Mouse (Mus musculus): ENCODE measurements around the gene 4930548H24Rik. TPM values are rescaled to one million over a fixed set of nuclear protein-coding genes. Genes with fewer than 3 reads are reported as not detected.
"Not testable (repeated sequence)": the region's sequence is repeated elsewhere in the genome, so short reads cannot be mapped to it uniquely, and the experiment has no call there.

The 4930548H24Rik gene
- polyA plus RNA-seq, 1 experiment from 2014 or later, result not detected

DNA sequence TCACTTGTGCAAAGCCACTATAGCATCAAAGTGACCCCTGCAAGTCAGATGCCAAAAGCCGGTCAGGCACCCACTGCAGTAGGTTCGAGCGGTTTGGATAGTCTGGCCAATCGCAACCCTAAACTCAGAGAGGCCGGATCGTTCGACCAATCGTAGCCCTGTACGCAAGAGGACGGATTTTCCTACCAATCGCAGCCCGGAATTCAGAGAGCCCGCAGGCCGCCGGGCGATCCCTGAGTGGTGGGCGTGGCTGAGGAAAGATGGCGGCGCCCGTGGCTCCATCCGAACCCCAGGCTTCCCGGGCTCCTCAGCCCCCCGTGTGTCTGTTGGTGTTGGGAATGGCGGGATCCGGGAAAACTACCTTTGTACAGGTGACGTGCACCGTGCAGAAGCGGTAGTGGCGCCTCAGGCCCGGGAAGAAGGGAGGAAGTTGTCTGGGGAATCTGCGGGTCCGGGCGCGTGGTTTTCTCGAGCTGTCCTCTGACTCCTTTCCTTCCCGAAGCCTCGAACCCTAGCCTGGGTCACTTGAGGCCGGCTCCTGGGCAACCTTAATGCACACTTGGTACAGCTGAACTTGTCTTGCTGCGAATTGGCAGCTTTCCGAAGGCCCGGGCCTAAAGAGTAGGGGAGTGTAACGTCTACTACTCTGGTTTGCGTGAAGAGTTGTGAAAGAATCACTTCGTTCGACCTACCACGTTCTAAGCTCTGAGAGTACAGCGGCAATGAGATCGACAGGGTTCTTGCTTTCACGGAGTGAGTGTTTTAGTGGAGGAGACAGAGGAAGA, 9.2 kb downstream of the 4930548H24Rik start, which contains the start of gene Gpn1:
TSS of gene Gpn1 (plus strand) at position 229 of the 785 bp plus-strand sequence.
- H3K4me2 ChIP-seq (replicated peaks), result peak within 1 kb of the TSS; percentile 69
- H3K9me3 ChIP-seq, result no peaks in the 10 kb centered on the region
- H3K36me3 ChIP-seq, result peaks cover 28% of the 10 kb centered on the region
- WGBS, result under 1% methylated on average over 49 of the region's 49 CpGs
- H3K4me1 ChIP-seq, result peaks cover 12% of the 10 kb centered on the region
- peak within 1 kb of the TSS; percentile 67 for H3K9ac ChIP-seq
- no peaks in the 10 kb centered on the region for H3K27me3 ChIP-seq (replicated peaks)
- H3K27ac ChIP-seq, result no peak within 1 kb of the TSS
- peak within 1 kb of the TSS; percentile 90 for H3K4me3 ChIP-seq
- peak; percentile 100 for ATAC-seq (ENCODE audit: low FRiP score, low read depth)

DNA sequence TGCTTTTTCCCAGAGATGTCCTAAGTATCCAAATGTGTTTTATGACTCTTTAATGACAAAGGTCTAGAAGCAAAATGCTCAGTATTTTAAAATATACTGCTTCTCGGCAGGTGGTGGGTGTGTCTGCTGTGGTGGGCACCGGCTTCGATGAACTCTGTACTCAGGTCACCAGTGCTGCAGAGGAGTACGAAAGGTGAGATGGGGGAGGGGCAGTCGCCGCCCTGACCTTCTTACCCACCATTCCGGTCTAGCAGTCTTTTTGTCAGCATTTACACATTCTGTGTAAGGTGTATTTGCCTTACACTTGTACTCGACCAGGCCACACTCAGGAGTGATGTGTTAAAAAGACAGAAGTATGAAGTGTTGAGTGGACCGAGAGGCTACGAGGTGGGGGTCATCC, 19.3 kb downstream of the 4930548H24Rik start:
- no peaks in the 10 kb centered on the region for H3K27me3 ChIP-seq (replicated peaks)
- no peak overlapping the region for H3K9ac ChIP-seq
- H3K9me3 ChIP-seq, result no peaks in the 10 kb centered on the region
- H3K4me3 ChIP-seq, result no peak overlapping the region
- no peak for ATAC-seq (ENCODE audit: low FRiP score, low read depth)
- peaks cover 78% of the 10 kb centered on the region for H3K36me3 ChIP-seq
- 93% methylated on average over 10 of the region's 10 CpGs for WGBS
- no peak overlapping the region for H3K27ac ChIP-seq
- H3K4me1 ChIP-seq, result no peaks in the 10 kb centered on the region
- H3K4me2 ChIP-seq (replicated peaks), result no peak overlapping the region

DNA sequence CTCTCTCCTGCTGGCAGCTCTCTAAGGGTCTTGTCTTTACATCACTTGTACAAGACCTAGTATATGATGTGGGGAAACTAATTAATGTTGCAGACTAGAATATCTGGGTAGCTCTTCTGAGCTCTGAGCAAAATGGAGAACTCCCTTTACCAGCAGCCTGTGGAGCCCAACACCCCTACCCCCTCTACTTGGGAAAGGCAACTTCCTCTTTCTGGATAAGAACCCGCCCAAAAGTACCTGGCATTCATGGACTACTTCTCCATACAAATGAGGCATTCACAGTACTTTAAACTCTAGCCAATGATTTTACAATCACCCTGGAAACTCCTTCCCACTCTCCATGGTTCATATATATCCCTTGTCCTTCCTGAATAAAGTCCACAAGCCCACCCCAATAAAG, 26.9 kb downstream of the 4930548H24Rik start:
- Histone ChIP-seq H3K9ac (no peak overlapping the region), H3K4me3 (no peak overlapping the region), H3K36me3 (peaks cover 86% of the 10 kb centered on the region), H3K9me3 (no peaks in the 10 kb centered on the region), H3K27ac (no peak overlapping the region), H3K27me3 (replicated peaks) (no peaks in the 10 kb centered on the region), H3K4me2 (replicated peaks) (no peak overlapping the region), H3K4me1 (no peaks in the 10 kb centered on the region)
- WGBS, result 96% methylated on average over 1 of the region's 1 CpGs
- ATAC-seq (ENCODE audit: low FRiP score, low read depth), result no peak

DNA sequence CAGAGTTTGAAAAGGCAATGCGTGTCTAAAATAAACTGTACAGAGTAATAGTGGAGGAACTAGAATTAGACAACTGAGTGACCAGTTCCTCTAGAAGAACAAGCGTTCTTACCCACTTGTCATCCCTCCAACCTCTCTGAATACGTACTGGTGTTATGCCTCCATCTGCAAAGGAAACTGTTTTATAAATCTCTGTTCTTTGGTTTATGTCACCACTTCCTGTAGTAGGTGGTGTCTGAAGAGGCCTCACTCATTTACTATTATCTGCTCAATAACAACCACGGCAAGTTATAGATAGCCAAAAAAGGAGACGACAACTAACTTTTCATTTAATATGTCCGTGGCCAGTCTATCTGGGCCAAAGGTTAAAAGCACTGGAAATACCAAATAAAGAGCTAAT, 35.0 kb downstream of the 4930548H24Rik start:
- peaks cover 65% of the 10 kb centered on the region for H3K36me3 ChIP-seq
- H3K4me2 ChIP-seq (replicated peaks), result no peak overlapping the region
- H3K4me1 ChIP-seq, result peaks cover 2% of the 10 kb centered on the region
- no peak overlapping the region for H3K4me3 ChIP-seq
- H3K9me3 ChIP-seq, result no peaks in the 10 kb centered on the region
- no peak overlapping the region for H3K27ac ChIP-seq
- ATAC-seq (ENCODE audit: low FRiP score, low read depth), result no peak
- WGBS, result 96% methylated on average over 6 of the region's 6 CpGs
- no peaks in the 10 kb centered on the region for H3K27me3 ChIP-seq (replicated peaks)
- H3K9ac ChIP-seq, result no peak overlapping the region

DNA sequence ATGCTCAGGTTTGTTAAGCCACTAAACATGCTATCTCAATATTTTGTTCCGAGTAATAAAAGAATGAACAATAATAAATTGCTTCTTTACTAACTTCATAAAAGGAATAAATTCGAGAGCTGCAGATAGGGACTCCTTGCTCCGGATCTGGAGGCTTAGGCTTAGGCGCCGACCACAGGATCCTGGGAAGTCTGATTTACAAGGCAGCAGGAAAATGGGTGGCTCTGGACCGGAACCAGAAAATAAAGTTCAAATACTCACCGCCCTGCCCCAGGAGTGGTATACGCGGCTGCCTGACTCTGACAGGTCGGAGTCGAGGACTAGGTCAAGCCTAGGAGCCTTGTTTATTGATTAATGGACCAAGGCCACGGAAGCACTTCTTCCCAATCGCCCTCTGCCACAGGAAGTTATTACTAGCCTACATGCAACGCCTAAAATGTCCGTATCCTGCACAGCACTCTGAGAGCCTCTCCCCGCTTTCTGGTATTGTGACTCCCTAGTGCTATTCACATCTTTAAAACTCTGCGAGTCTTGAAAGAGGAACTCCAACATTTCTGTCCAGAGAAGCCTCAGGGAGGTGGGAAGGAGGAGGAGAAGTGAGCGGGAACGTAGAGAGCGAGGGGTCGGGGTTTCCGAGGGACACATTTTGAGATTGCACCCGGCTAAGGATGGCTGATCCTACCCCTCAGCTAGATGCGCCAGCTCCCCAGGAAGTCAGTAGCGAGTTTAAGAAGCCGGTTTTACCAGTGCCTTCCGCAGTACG, 41.0 kb downstream of the 4930548H24Rik start, which contains the start of gene Slc4a1ap:
TSS of gene Slc4a1ap (plus strand) at position 642 of the 763 bp plus-strand sequence.
- H3K27me3 ChIP-seq (replicated peaks), result no peaks in the 10 kb centered on the region
- H3K9me3 ChIP-seq, result no peaks in the 10 kb centered on the region
- peak within 1 kb of the TSS; percentile 39; the same call in 1 of the 2 replicates for H3K27ac ChIP-seq
- ATAC-seq (ENCODE audit: low FRiP score, low read depth), result peak; percentile 90
- peak within 1 kb of the TSS; percentile 94 for H3K4me3 ChIP-seq
- H3K4me1 ChIP-seq, result peaks cover 26% of the 10 kb centered on the region
- WGBS, result under 1% methylated on average over 28 of the region's 28 CpGs
- H3K9ac ChIP-seq, result peak within 1 kb of the TSS; percentile 93
- H3K36me3 ChIP-seq, result peaks cover 34% of the 10 kb centered on the region
- H3K4me2 ChIP-seq (replicated peaks), result peak within 1 kb of the TSS; percentile 98

DNA sequence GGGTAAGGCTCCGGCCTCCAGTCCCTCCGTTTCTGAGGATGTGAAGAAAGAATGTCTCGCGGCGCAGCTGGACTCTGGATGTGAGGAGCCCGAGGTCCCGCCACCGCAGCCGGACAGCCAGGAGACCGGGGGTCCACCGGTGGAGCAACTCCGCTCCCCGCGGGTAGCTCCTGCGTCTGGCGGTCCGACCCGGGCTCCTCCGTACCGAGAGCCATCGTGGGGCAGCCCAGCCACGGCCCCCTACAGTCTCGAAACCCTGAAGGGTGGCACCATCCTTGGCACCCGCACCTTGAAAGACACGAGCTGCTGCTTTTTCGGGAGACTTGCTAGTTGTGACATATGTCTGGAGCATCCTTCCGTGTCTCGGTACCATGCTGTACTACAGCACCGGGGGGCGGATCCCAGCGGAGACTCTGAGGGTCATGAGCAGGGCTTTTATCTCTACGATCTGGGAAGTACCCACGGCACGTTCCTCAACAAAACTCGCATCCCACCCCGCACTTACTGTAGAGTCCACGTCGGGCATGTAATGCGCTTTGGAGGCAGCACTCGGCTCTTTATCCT, 41.7 kb downstream of the 4930548H24Rik start:
- WGBS, result 4% methylated on average over 40 of the region's 40 CpGs
- Histone ChIP-seq H3K4me1 (peaks cover 26% of the 10 kb centered on the region), H3K27me3 (replicated peaks) (no peaks in the 10 kb centered on the region), H3K9me3 (no peaks in the 10 kb centered on the region), H3K36me3 (peaks cover 38% of the 10 kb centered on the region), H3K27ac (no peak overlapping the region), H3K9ac (peak overlapping the region; percentile 93), H3K4me2 (replicated peaks) (peak overlapping the region; percentile 98), H3K4me3 (peak overlapping the region; percentile 94)
- ATAC-seq (ENCODE audit: low FRiP score, low read depth), result peak; percentile 44; the same call in 1 of the 2 replicates

DNA sequence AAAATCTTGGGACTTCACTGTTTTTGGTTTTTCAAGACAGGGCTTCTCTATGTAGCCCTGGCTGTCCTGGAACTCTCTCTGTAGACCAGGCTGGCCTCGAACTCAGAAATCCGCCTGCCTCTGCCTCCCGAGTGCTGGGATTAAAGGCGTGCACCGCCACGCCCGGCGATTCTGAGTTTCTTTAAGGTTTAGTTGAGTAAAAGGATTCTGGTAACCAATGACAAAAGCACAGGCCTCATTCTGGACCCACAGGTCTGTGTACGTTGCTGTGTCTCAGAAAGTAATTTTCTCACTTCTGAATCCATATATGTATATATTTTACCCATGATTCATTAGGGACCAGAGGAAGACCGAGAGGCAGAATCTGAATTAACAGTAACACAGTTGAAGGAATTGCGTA, 42.2 kb downstream of the 4930548H24Rik start, which contains the start of gene Supt7l:
TSS of gene Supt7l (minus strand) at position 101 of the 400 bp plus-strand sequence.
- not testable (repeated sequence) for H3K27me3 ChIP-seq (replicated peaks); ATAC-seq (ENCODE audit: low FRiP score, low read depth); H3K9me3 ChIP-seq
- 81% methylated on average over 11 of the region's 11 CpGs for WGBS
- peaks cover 38% of the 10 kb centered on the region for H3K36me3 ChIP-seq
- peak within 1 kb of the TSS; percentile 93 for H3K9ac ChIP-seq
- H3K4me3 ChIP-seq, result peak within 1 kb of the TSS; percentile 94
- H3K4me1 ChIP-seq, result peaks cover 26% of the 10 kb centered on the region
- peak within 1 kb of the TSS; percentile 39; the same call in 1 of the 2 replicates for H3K27ac ChIP-seq
- H3K4me2 ChIP-seq (replicated peaks), result peak within 1 kb of the TSS; percentile 98

DNA sequence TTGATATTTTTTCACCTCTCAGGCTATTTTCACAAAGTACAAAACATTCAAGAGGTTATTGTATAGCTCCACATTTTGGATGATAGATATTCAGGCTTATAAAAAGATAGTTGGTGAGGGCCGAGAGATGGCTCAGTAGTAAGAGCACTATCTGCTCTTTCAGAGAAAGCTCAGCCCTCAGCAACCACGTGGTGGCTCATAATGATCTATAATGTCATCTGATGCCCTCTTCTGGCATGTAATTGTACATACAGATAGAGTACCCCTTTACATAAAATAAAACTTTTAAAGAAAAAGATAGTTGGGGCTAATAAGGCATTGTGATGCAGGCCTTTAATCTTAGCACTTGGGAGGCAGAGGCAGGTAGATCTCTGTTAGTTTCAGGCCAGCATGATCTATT, 43.0 kb downstream of the 4930548H24Rik start:
- WGBS, result 76% methylated on average over 2 of the region's 2 CpGs
- Histone ChIP-seq H3K9me3 (no peaks in the 10 kb centered on the region), H3K4me3 (no peak overlapping the region), H3K27me3 (replicated peaks) (no peaks in the 10 kb centered on the region), H3K4me2 (replicated peaks) (peak overlapping the region; percentile 98; the same call in 1 of the 2 replicates), H3K36me3 (peaks cover 40% of the 10 kb centered on the region), H3K27ac (no peak overlapping the region), H3K9ac (no peak overlapping the region), H3K4me1 (peaks cover 26% of the 10 kb centered on the region)
- ATAC-seq (ENCODE audit: low FRiP score, low read depth), result no peak

DNA sequence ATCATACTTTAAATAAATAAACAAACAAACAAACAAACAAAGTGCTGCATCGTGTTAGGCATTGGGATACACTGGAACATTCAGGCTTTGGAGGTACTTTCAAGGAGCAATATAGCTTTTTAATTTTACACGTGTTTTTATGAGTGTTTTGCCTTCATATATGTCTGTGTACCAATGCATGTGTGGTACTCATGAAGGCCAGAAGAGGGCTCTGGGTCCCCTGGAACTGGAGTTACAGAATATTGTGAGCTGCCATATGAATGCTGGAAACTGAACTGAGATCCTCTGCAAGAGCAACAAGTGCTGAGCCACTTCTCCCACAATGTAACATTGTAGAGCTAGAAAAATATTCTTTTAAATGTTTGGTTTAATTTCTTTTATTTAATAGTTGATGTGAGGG, 49.7 kb downstream of the 4930548H24Rik start:
- no peaks in the 10 kb centered on the region for H3K27me3 ChIP-seq (replicated peaks)
- H3K9ac ChIP-seq, result no peak overlapping the region
- no peaks in the 10 kb centered on the region for H3K9me3 ChIP-seq
- H3K4me3 ChIP-seq, result no peak overlapping the region
- no peak overlapping the region for H3K27ac ChIP-seq
- no peaks in the 10 kb centered on the region for H3K4me1 ChIP-seq
- 90% methylated on average over 2 of the region's 2 CpGs for WGBS
- no peak overlapping the region for H3K4me2 ChIP-seq (replicated peaks)
- H3K36me3 ChIP-seq, result peaks cover 83% of the 10 kb centered on the region
- no peak for ATAC-seq (ENCODE audit: low FRiP score, low read depth)

Other genes with a start within 250 kb of the 4930548H24Rik start
- gene Nrbp1, start 244.9 kb upstream of the 4930548H24Rik start, polyA plus RNA-seq (2016; fragmentation: Nextera tagmentation; extraction: Ambion mirVana), result 150 TPM in 2 replicates
- gene Gm9970, start 244.5 kb upstream of the 4930548H24Rik start, polyA plus RNA-seq (2016; fragmentation: Nextera tagmentation; extraction: Ambion mirVana), result 0.80 and 0.90 TPM in 2 replicates
- 3.1 and 5.1 TPM in 2 replicates for gene Krtcap3, start 234.0 kb upstream of the 4930548H24Rik start, polyA plus RNA-seq (2016; fragmentation: Nextera tagmentation; extraction: Ambion mirVana)
- 41.2 and 43.9 TPM in 2 replicates for gene Ift172, start 194.6 kb upstream of the 4930548H24Rik start, polyA plus RNA-seq (2016; fragmentation: Nextera tagmentation; extraction: Ambion mirVana)
- 79.5 and 80.7 TPM in 2 replicates for gene Fndc4, start 189.7 kb upstream of the 4930548H24Rik start, polyA plus RNA-seq (2016; fragmentation: Nextera tagmentation; extraction: Ambion mirVana)
- 0.23 and 0.49 TPM in 2 replicates for gene Gckr, start 188.3 kb upstream of the 4930548H24Rik start, polyA plus RNA-seq (2016; fragmentation: Nextera tagmentation; extraction: Ambion mirVana)
- 97.1 and 100 TPM in 2 replicates for gene Zfp512, start 33.3 kb upstream of the 4930548H24Rik start, polyA plus RNA-seq (2016; fragmentation: Nextera tagmentation; extraction: Ambion mirVana)
- gene Gpn1, start 9.0 kb downstream of the 4930548H24Rik start, polyA plus RNA-seq (2016; fragmentation: Nextera tagmentation; extraction: Ambion mirVana), result 73.2 and 76.3 TPM in 2 replicates
- gene Slc4a1ap, start 41.3 kb downstream of the 4930548H24Rik start, polyA plus RNA-seq (2016; fragmentation: Nextera tagmentation; extraction: Ambion mirVana), result 36.5 and 40.7 TPM in 2 replicates
- 29.5 and 30.8 TPM in 2 replicates for gene Supt7l, start 42.1 kb downstream of the 4930548H24Rik start, polyA plus RNA-seq (2016; fragmentation: Nextera tagmentation; extraction: Ambion mirVana)
- 197 and 201 TPM in 2 replicates for gene Mrpl33, start 111.2 kb downstream of the 4930548H24Rik start, polyA plus RNA-seq (2016; fragmentation: Nextera tagmentation; extraction: Ambion mirVana)
- 1.6 and 2.2 TPM in 2 replicates for gene Rbks, start 211.9 kb downstream of the 4930548H24Rik start, polyA plus RNA-seq (2016; fragmentation: Nextera tagmentation; extraction: Ambion mirVana)
- 36.0 and 45.5 TPM in 2 replicates for gene Babam2, start 211.9 kb downstream of the 4930548H24Rik start, polyA plus RNA-seq (2016; fragmentation: Nextera tagmentation; extraction: Ambion mirVana)

Data from neural tube, embryonic 12.5 days (tissue).